Mouse (Mus musculus): ENCODE measurements around the gene Tas2r135. TPM values are rescaled to one million over a fixed set of nuclear protein-coding genes. Genes with fewer than 3 reads are reported as not detected.

The Tas2r135 gene
- polyA plus RNA-seq, 1 experiment from 2014 or later = 0.18 TPM

DNA sequence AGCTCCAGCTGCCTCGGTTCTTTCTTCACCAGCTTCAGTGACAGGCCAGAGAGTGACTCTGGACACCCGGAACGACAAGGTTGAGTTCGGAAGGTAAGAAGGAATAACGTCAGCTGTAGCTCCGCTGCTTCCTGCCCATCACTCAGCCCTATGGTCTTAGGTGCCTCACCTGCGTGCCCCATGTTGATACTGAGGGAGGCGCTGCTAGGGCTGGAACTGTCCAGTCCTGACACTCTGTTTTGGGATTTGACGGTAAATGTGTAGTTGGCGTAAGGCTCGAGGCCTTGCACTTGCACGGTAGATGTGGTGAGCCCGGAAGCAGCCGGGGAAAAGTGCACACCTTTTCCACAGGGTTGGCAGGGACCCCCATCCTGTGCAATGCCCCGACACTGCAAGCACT, 40.6 kb upstream of the Tas2r135 start:
- no peak overlapping the region for H3K4me2 ChIP-seq (replicated peaks; ENCODE audit: low read depth, low read length)
- no peak overlapping the region for H3K4me3 ChIP-seq (ENCODE audit: low read depth, low read length)
- H3K27ac ChIP-seq (ENCODE audit: low read length) = no peak overlapping the region
- no peaks in the 10 kb centered on the region for H3K27me3 ChIP-seq (replicated peaks; ENCODE audit: insufficient read depth, low read length)
- H3K36me3 ChIP-seq (ENCODE audit: insufficient read depth, low read length) = peaks cover 10% of the 10 kb centered on the region; the same call in 1 of the 2 replicates
- no peak for ATAC-seq
- no peaks in the 10 kb centered on the region for H3K4me1 ChIP-seq (ENCODE audit: insufficient read depth, low read depth, low read length)
- 77% methylated on average over 15 of the region's 15 CpGs for WGBS
- TF ChIP-seq CTCF (IDR thresholded peaks at IDR 0.05) (no peak), EP300 (IDR thresholded peaks at IDR 0.05) (no peak)
- DNase-seq (ENCODE audit: low spot score) = no peak
- H3K9ac ChIP-seq (replicated peaks; ENCODE audit: low read depth) = no peak overlapping the region
- H3K9me3 ChIP-seq (ENCODE audit: low read length) = no peaks in the 10 kb centered on the region

DNA sequence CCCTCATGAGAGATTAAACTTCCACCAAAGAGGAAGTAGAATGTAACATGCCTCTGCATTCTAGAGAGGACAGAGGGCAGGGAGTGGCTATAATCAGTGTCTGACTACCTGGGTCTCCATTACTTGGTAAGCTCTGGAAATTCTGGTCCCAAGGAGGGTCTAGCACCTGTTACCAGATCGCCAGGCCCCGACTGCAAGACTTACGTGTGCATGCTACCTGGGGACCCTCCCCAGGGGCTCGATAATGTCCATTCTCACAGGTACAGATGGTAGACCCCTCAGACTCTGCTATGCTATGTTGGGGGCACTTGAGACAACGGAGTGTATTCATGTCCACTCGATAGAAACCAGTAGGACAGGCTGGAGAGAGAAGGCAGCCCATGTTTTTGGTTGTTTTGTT, 40.0 kb upstream of the Tas2r135 start:
- H3K4me1 ChIP-seq (ENCODE audit: insufficient read depth, low read depth, low read length) = no peaks in the 10 kb centered on the region
- DNase-seq (ENCODE audit: low spot score) = no peak
- no peaks in the 10 kb centered on the region for H3K9me3 ChIP-seq (ENCODE audit: low read length)
- no peak overlapping the region for H3K27ac ChIP-seq (ENCODE audit: low read length)
- H3K4me2 ChIP-seq (replicated peaks; ENCODE audit: low read depth, low read length) = no peak overlapping the region
- 89% methylated on average over 6 of the region's 6 CpGs for WGBS
- no peak overlapping the region for H3K9ac ChIP-seq (replicated peaks; ENCODE audit: low read depth)
- H3K27me3 ChIP-seq (replicated peaks; ENCODE audit: insufficient read depth, low read length) = no peaks in the 10 kb centered on the region
- no peak for TF ChIP-seq EP300 (IDR thresholded peaks at IDR 0.05)
- peaks cover 4% of the 10 kb centered on the region; the same call in 1 of the 2 replicates for H3K36me3 ChIP-seq (ENCODE audit: insufficient read depth, low read length)
- ATAC-seq = no peak
- H3K4me3 ChIP-seq (ENCODE audit: low read depth, low read length) = no peak overlapping the region

DNA sequence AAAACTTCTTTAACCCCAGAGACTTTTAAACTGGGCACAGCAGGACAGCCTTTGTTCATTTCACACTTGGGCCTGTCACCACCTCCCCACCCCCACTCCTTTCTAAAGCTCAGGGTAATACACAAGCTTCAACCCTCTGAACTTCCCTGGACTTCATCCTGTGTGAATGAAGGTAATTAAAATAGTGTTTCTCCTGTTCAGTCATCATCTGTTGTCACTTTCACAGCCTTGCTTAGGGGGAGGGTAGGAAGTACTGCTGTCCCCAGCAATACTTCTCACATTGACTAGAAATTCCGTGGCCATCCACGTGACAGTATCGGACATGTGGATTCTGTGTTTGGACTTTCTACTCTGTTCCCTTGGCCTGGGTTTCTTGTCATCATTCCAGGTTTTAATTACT, 35.4 kb upstream of the Tas2r135 start:
- Histone ChIP-seq H3K27me3 (replicated peaks; ENCODE audit: insufficient read depth, low read length) (no peaks in the 10 kb centered on the region), H3K4me3 (ENCODE audit: low read depth, low read length) (no peak overlapping the region), H3K4me1 (ENCODE audit: insufficient read depth, low read depth, low read length) (peaks cover 5% of the 10 kb centered on the region; the same call in 1 of the 2 replicates), H3K4me2 (replicated peaks; ENCODE audit: low read depth, low read length) (no peak overlapping the region), H3K36me3 (ENCODE audit: insufficient read depth, low read length) (no peaks in the 10 kb centered on the region), H3K9ac (replicated peaks; ENCODE audit: low read depth) (no peak overlapping the region), H3K9me3 (ENCODE audit: low read length) (no peaks in the 10 kb centered on the region), H3K27ac (ENCODE audit: low read length) (0 out of 2 replicates have a peak overlapping the region, but pooled peaks have one; percentile 9)
- TF ChIP-seq CTCF (IDR thresholded peaks at IDR 0.05) (no peak), EP300 (IDR thresholded peaks at IDR 0.05) (peak; percentile 38)
- ATAC-seq = peak; percentile 42
- 35% methylated on average over 3 of the region's 3 CpGs for WGBS
- peak; percentile 89 for DNase-seq (ENCODE audit: low spot score)

DNA sequence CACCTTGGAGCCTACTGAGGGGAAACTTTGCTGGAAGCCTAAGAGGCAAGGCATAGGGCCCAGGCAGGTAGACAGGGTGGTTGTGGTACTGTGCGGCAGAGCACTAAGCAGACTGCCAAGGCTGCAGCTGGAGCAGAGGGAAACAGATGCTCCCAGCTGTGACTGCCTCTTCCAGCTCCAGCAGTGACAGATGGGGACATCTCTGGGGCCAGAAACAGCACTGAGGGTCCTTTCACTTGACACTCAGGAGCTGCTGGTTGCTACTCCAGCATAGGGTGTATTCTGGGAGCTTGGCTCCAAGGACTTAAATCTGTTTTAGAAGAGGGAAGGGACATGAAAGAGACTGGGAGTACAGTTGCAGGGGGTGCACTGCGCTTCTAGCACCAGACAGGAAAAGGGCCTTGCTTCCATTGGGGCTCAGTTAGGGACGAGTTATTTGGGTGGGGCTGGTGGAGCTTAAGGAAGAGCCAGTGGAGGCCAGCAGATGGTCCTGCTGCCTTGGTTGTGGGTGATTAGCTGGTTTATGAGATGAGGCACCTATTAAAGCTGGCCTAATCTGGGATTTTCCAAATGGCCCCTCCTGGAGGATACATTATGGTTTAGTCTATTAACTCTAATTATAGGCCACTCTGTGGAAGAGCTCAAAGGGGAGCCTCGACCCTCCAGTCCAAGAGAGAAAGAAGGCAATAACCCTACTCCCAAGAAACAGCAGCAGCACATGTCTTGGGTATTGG, 34.4 kb upstream of the Tas2r135 start:
- H3K27me3 ChIP-seq (replicated peaks; ENCODE audit: insufficient read depth, low read length) = no peaks in the 10 kb centered on the region
- ATAC-seq = peak; percentile 73

DNA sequence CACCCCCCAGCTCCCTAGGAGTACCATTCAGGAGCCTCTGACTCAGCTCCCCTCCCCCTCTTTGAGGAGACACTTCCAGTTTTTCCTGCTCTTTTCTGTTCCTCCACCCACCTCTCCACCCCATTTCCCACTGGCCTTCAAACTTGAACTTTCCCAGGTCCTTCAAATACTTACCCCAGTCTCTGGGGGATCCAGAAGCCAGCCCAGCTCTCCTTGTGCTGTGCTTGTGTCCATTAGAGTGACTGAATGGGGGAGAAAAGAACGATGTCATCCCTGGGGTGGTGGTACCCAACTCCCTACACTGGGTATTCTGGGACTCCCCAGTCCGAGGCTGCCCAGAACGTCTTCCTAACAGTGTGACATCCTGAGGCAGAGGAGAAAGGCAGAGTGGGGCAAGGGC, 33.2 kb upstream of the Tas2r135 start:
- Histone ChIP-seq H3K27me3 (replicated peaks; ENCODE audit: insufficient read depth, low read length) (no peaks in the 10 kb centered on the region), H3K27ac (ENCODE audit: low read length) (peak overlapping the region; percentile 91), H3K9me3 (ENCODE audit: low read length) (no peaks in the 10 kb centered on the region), H3K4me3 (ENCODE audit: low read depth, low read length) (peak overlapping the region; percentile 57), H3K9ac (replicated peaks; ENCODE audit: low read depth) (peak overlapping the region; percentile 74; the same call in 1 of the 2 replicates), H3K4me1 (ENCODE audit: insufficient read depth, low read depth, low read length) (peaks cover 14% of the 10 kb centered on the region), H3K4me2 (replicated peaks; ENCODE audit: low read depth, low read length) (peak overlapping the region; percentile 87), H3K36me3 (ENCODE audit: insufficient read depth, low read length) (no peaks in the 10 kb centered on the region)
- ATAC-seq = no peak
- 15% methylated on average over 3 of the region's 3 CpGs for WGBS
- TF ChIP-seq EP300 (IDR thresholded peaks at IDR 0.05) (no peak), CTCF (IDR thresholded peaks at IDR 0.05) (no peak)
- DNase-seq (ENCODE audit: low spot score) = no peak

More for the DNA sequence above, 34.4 kb upstream of the Tas2r135 start:
- no peak overlapping the region for H3K9ac ChIP-seq (replicated peaks; ENCODE audit: low read depth)
- peaks cover 5% of the 10 kb centered on the region; the same call in 1 of the 2 replicates for H3K4me1 ChIP-seq (ENCODE audit: insufficient read depth, low read depth, low read length)
- no peaks in the 10 kb centered on the region for H3K36me3 ChIP-seq (ENCODE audit: insufficient read depth, low read length)
- DNase-seq (ENCODE audit: low spot score) = peak; percentile 87
- whole genome bisulfite sequencing = 47% methylated on average over 4 of the region's 4 CpGs
- H3K4me2 ChIP-seq (replicated peaks; ENCODE audit: low read depth, low read length) = 0 out of 2 replicates have a peak overlapping the region, but pooled peaks have one; percentile 11
- TF ChIP-seq CTCF (IDR thresholded peaks at IDR 0.05) = no peak
- no peak for TF ChIP-seq EP300 (IDR thresholded peaks at IDR 0.05)
- H3K4me3 ChIP-seq (ENCODE audit: low read depth, low read length) = no peak overlapping the region
- H3K9me3 ChIP-seq (ENCODE audit: low read length) = no peaks in the 10 kb centered on the region
- H3K27ac ChIP-seq (ENCODE audit: low read length) = peak overlapping the region; percentile 71

DNA sequence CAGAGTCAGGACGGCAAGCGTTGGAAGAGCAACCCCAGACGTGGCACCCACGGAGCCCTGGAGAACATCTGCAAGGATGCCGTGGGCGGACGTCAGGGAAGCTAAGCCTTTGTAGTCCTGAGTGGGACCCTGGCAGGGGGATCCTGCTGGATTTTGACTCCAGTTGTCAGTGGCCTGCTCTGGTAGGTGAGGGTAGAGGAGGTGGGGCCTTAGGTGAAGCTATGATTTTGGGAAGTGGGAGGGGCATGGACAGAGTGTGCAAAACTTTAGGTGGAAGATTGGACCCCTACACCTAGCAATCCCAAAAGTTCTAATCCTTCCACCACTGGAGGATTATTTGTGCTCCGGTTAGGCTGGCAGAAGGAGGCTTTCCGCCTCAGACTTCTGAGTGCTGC, 32.8 kb upstream of the Tas2r135 start:
- 29% methylated on average over 9 of the region's 9 CpGs for WGBS
- H3K9ac ChIP-seq (replicated peaks; ENCODE audit: low read depth) = peak overlapping the region; percentile 74
- no peak for ATAC-seq
- H3K27ac ChIP-seq (ENCODE audit: low read length) = peak overlapping the region; percentile 91
- peaks cover 14% of the 10 kb centered on the region for H3K4me1 ChIP-seq (ENCODE audit: insufficient read depth, low read depth, low read length)
- H3K27me3 ChIP-seq (replicated peaks; ENCODE audit: insufficient read depth, low read length) = no peaks in the 10 kb centered on the region
- peak overlapping the region; percentile 57 for H3K4me3 ChIP-seq (ENCODE audit: low read depth, low read length)
- H3K4me2 ChIP-seq (replicated peaks; ENCODE audit: low read depth, low read length) = peak overlapping the region; percentile 87
- no peaks in the 10 kb centered on the region for H3K9me3 ChIP-seq (ENCODE audit: low read length)
- H3K36me3 ChIP-seq (ENCODE audit: insufficient read depth, low read length) = no peaks in the 10 kb centered on the region
- TF ChIP-seq EP300 (IDR thresholded peaks at IDR 0.05) (no peak), CTCF (IDR thresholded peaks at IDR 0.05) (no peak)
- no peak for DNase-seq (ENCODE audit: low spot score)

Data from lung, postnatal 0 days (tissue).